Mouse (Mus musculus) 416B (cell line): Measurements from ENCODE around the gene Pilrb2.
"Not testable (repeated sequence)": the region's sequence is repeated elsewhere in the genome, so short reads cannot be mapped to it uniquely, and the experiment has no call there.

ENCODE experiments used
- DNase-seq: peaks from one replicate; pipeline ENCODE4 v3.0.0; 2011; ENCODE audit warnings: low read depth

Gene Pilrb2

GRCm38 (mm10) chr5:137871644-137872380 lies at the start of gene Pilrb2:
TSS of gene Pilrb2 (minus strand) at chr5:137871815.
- not testable (repeated sequence) for DNase-seq

GRCm38 (mm10) chr5:137915550-137915949 lies 43.9 kb upstream of the Pilrb2 start:
- no peak for DNase-seq

DNA sequence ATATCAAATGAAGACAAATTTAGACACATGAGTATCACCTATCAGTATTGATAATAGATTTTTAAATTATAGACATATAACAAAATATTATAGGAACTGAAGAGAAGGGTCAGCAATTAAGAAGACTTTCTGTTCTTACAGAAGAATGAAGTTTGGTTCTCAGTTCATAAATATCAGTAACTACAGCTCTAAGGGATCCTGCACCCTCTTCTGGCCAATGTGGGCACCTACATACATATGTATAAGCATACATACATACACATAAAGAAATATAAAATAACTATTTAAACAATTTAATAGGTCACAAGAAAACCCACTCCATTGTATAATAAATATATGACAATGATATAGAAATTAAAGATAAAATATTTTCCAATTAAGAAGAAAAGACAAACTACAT lies 42.9 kb upstream of the Pilrb2 start:
- DNase-seq: peak; percentile 30

GRCm38 (mm10) chr5:137909564-137910262 lies 38.1 kb upstream of the Pilrb2 start:
- DNase-seq: no peak

GRCm38 (mm10) chr5:137897812-137898211 lies 26.2 kb upstream of the Pilrb2 start:
- no peak for DNase-seq

GRCm38 (mm10) chr5:137892954-137893353 lies 21.3 kb upstream of the Pilrb2 start:
- DNase-seq: peak; percentile 27

- DNase-seq: no peak
Measured at GRCm38 (mm10) chr5:137887666-137888065, 16.1 kb upstream of the Pilrb2 start.

DNA sequence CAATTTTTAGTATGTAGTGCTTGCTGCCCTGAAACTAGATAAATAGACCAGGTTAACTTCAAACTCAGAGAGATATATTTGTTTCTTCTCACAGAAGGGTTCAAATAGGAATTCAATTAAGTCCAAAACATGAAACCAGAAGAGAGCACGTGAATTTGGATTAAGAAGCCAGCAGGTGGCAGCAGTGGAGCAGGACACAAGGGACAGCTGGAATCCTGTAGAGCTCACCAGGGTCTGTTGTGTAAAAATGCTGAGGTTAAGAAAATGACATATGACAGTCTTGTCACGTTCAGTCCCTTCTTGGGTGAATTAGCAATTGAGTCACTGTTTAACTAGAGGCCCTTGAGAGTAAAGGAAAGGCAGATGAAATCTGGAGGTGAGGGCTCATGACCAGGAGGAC lies 14.3 kb upstream of the Pilrb2 start:
- DNase-seq: peak; percentile 78

GRCm38 (mm10) chr5:137883345-137883744 lies 11.7 kb upstream of the Pilrb2 start:
- peak; percentile 28 for DNase-seq

DNA sequence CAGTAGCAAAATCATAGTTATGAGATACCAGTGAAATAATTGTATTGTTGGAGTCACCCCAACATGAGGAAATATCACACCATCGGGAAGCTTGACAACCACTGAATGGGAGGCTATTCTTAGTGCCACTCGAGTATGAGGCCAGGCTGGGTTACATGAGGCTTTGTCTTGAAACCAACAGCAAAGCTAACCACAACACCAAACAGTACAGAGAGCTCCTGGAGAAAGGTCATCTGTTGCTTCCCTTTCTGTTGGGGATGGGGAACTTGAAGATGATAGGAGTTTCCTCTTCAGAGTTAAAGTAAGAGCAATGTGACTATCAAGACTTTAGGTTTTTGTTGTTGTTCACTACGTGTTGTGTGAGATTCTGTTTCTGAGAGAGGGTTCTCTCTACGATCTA lies 11.3 kb upstream of the Pilrb2 start:
- peak; percentile 52 for DNase-seq

GRCm38 (mm10) chr5:137877860-137878259 lies 6.2 kb upstream of the Pilrb2 start:
- peak; percentile 35 for DNase-seq

DNA sequence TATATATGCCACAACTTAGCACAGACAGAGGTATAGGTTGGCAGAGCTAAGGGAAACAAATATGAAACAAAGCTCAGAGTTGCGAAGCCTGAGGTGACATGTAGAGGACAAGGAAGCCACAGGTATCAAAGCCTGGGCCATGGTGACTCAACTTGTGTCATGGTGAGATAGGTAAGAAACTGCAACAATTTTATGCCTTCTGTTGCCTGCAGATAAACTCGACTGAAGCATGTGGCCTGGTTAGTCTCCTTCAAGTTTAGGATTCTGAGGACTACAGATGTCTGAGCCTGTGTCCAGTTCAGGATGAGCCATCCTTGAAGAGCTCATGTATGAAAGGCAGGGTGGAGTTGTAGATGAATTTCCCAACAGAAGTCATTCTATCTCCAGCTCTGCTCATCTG lies 3.4 kb upstream of the Pilrb2 start:
- DNase-seq: no peak

DNA sequence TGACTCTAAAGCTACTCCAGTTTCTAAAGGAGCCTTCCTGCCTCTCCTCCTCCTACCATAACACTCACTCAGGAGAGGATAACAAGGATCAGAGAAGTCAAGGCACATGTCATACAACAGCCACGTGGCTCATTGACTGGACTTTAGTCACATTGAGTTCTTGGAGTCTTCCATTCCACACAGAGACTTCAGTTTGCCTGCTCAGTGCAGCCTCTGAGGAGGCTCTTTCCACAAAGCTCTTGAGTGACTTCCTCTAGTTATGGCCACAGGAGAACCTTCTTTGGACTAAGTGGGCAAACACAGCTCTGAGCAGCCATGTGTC lies 727 bp upstream of the Pilrb2 start:
- DNase-seq: not testable (repeated sequence)

DNA sequence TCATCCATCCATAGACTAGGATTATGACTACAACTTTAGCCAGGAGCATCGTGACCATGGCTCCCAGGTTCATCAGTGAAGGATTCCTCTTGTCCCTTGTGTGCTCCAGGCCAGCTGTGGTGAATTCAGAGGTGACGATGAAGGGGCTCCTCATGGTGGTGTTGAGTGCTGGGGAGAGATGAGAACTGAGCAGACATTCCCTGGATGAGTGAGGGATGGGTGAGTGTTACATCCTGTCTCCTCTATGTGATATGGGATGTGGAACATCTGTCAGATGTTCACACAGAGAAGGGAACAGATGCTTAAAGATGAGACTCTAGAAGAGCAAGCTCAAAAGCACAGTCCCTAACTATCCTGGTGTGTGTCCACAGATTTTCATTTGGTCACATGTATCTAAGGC lies 3.0 kb downstream of the Pilrb2 start:
- DNase-seq: not testable (repeated sequence)

DNA sequence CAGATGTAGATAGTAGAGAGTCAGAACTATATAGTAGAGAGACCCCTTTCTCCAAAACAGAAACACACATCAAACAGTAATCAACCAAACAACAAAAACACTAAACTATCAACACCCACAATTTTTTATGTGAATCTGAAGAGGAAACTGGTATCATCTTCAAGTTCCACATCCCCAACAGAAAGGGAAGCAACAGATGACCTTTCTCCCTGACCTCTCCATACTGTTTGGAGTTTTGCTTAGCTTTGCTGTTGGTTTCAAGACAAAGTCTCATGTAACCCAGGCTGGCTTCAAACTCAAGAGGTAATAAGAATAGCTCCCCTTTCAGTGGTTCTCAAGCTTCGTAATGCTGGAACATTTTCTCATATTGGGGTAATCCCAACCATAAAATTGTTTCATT lies 7.6 kb downstream of the Pilrb2 start:
- not testable (repeated sequence) for DNase-seq

GRCm38 (mm10) chr5:137857960-137858710 lies 13.5 kb downstream of the Pilrb2 start, which contains the start of gene Pilrb1:
TSS of gene Pilrb1 (minus strand) at chr5:137858106.
- not testable (repeated sequence) for DNase-seq

- DNase-seq: peak; percentile 49
Measured at GRCm38 (mm10) chr5:137856870-137857269, 14.7 kb downstream of the Pilrb2 start.

GRCm38 (mm10) chr5:137854907-137855306 lies 16.7 kb downstream of the Pilrb2 start:
- DNase-seq: not testable (repeated sequence)

DNA sequence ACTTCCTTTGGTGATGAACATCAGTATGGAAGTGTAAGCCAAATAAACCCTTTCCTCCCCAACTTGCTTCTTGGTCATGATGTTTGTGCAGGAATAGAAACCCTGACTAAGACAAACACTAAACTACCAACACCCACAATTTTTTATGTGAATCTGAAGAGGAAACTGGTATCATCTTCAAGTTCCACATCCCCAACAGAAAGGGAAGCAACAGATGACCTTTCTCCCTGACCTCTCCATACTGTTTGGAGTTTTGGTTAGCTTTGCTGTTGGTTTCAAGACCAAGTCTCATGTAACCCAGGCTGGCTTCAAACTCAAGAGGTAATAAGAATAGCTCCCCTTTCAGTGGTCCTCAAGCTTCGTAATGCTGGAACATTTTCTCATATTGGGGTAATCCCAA lies 21.3 kb downstream of the Pilrb2 start:
- not testable (repeated sequence) for DNase-seq

DNA sequence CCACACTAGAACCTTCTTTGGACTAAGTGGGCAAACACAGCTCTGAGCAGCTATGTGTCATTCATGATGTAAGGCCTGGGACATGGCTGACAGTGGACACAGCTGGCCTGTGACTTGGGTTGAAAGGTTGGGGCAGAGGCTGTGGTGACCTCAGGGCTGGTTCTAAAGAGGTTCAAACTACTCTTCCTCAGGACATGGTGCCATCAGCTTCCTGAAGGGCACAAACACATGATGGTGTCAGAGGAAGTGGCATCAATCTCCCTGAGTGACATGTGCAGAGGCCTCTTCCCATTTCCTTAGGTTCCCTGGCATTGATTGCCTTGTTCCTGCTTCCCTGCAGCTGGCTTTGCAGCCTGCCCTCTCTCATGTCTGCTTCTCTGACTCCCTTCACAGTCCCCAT lies 34.5 kb downstream of the Pilrb2 start:
- DNase-seq: not testable (repeated sequence)

- DNase-seq: no peak
Measured at GRCm38 (mm10) chr5:137836611-137837010, 35.0 kb downstream of the Pilrb2 start.

DNA sequence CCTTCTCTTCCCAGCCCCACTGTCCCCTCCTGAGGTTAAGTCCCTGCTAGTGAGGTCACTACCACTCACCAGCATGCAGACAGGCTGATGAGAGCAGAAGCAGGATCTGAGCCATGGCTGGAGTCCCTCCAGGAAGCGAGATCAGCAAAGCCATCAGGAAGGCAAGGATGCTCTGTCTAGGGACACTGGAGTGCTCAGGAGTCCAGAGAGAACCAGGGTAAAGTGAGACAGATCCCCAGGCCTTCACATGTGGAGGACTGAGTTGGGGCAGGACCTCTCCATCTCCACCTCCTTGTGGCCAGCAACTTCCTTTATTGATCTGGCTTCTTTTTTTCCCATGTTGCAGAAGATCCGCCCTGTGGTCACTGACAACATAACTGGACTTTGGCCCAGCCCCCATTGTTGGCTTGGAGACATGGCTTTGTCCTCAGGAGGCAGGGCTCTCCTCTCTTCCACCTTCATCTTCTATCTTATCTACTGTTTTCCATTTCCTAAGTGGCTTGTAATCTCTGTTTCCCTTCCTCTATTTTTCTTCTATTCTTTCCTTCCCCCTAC lies 35.6 kb downstream of the Pilrb2 start, which contains the start of gene Pilra:
TSS of gene Pilra (minus strand) at position 316 of the 555 bp plus-strand sequence.
- DNase-seq: not testable (repeated sequence)
